In the genomic region with DNA sequence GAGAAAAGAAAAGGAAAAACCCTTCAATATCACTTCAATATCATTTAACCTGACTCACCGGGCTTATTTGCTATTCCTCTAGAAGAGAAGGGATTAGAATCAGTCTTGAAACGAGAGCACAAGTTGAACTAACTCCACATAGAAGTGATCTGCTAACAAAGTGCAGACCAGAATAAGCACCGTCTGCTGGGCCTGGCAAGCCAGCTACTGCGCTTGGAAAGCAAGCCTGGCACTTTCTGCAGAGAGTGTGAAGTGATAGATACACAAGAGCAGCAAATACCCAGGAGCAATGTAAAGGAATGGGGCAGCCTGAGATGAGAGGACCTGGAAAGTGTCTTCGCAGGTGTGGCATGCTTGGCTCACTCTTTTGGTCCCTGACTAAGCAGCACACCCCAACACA, we compare ENCODE assay signal across 21 mouse cellular contexts.
DNase-seq lines count a peak whose midpoint lies in the region; ATAC-seq and TF ChIP-seq lines count a peak whose summit lies in the region.
"Had no signal": no experiment of that assay in that cellular context is flagged by ENCODE, and none has a peak within 500 bp of the region (broad histone marks: within the 10 kb centered on the region; RNA-seq: fewer than 3 reads in every experiment).

No protein-coding gene starts in this region.

- H3K27me3 ChIP-seq in heart, postnatal 0 days (ENCODE audit: control insufficient read depth, insufficient read depth, low read length) = no peaks in the 10 kb centered on the region
- H3K27me3 ChIP-seq in heart, embryonic 11.5 days (ENCODE audit: control insufficient read depth, insufficient read depth, low read length) = no peaks in the 10 kb centered on the region
- H3K27me3 ChIP-seq: forebrain, embryonic 13.5 days; midbrain, embryonic 15.5 days; stomach, embryonic 15.5 days had no signal

- H3K27ac ChIP-seq in heart, postnatal 0 days (ENCODE audit: low read depth) = peak overlapping the region; percentile 6; the same call in 1 of the 2 replicates
- H3K27ac ChIP-seq in heart, embryonic 11.5 days (ENCODE audit: low read depth, low read length) = no peak overlapping the region
- H3K27ac ChIP-seq: forebrain, embryonic 13.5 days; hindbrain, embryonic 14.5 days; left cerebral cortex, adult 2 months; midbrain, embryonic 15.5 days; stomach, embryonic 15.5 days had no signal

- no peaks in the 10 kb centered on the region for H3K9me3 ChIP-seq in heart, postnatal 0 days (replicated peaks; ENCODE audit: control insufficient read depth, low read length)
- no peaks in the 10 kb centered on the region for H3K9me3 ChIP-seq in heart, embryonic 11.5 days (replicated peaks; ENCODE audit: control insufficient read depth, low read length)
- H3K9me3 ChIP-seq: forebrain, embryonic 13.5 days; midbrain, embryonic 15.5 days; stomach, embryonic 15.5 days had no signal

- no peak overlapping the region for H3K4me3 ChIP-seq in heart, postnatal 0 days (ENCODE audit: low read depth, low read length)
- H3K4me3 ChIP-seq in heart, embryonic 11.5 days (ENCODE audit: low read depth, low read length) = no peak overlapping the region
- H3K4me3 ChIP-seq: forebrain, embryonic 13.5 days; left cerebral cortex, adult 2 months; midbrain, embryonic 15.5 days; myocyte; stomach, embryonic 15.5 days had no signal

- TF ChIP-seq EP300 in heart, postnatal 0 days (IDR thresholded peaks at IDR 0.05; ENCODE audit: low read depth) = no peak

- H3K4me2 ChIP-seq in heart, postnatal 0 days (ENCODE audit: low read depth, low read length) = no peak overlapping the region
- H3K4me2 ChIP-seq in heart, embryonic 11.5 days = no peak overlapping the region
- H3K4me2 ChIP-seq: forebrain, embryonic 13.5 days; hindbrain, embryonic 14.5 days; midbrain, embryonic 15.5 days; stomach, embryonic 15.5 days had no signal

- 52% methylated on average over 5 of the region's 5 CpGs for WGBS in heart, postnatal 0 days
- WGBS in heart, embryonic 11.5 days (ENCODE audit: insufficient replicate concordance) = 66% methylated on average over 5 of the region's 5 CpGs

- no peak for DNase-seq in heart, postnatal 0 days (ENCODE audit: low spot score)
- peak; percentile 63 for DNase-seq in brain, adult 2 months (ENCODE audit: low read depth, low spot score)
- DNase-seq in brain, embryonic 18.5 days (ENCODE audit: low read depth, low spot score) = peak; percentile 20
- peak; percentile 43 to 64 for DNase-seq in layer of hippocampus, postnatal 36 days
- DNase-seq in lung, postnatal 36 days = no peak
- DNase-seq in ovary, postnatal 14 days (ENCODE audit: low spot score) = no peak
- DNase-seq: adrenal gland, postnatal 36 days; cerebellum, adult 9-11 months; gastrocnemius, postnatal 10 days; kidney, adult 8-10 months; kidney, postnatal 25 days; left cerebral cortex, postnatal 4 days; liver; lung, postnatal 10 days had no signal

- no peak overlapping the region for H3K9ac ChIP-seq in heart, postnatal 0 days (replicated peaks; ENCODE audit: low read depth, low read length)
- H3K9ac ChIP-seq in heart, embryonic 11.5 days (ENCODE audit: low read depth, low read length) = no peak overlapping the region
- H3K9ac ChIP-seq: forebrain, embryonic 13.5 days; hindbrain, embryonic 14.5 days; midbrain, embryonic 15.5 days; stomach, embryonic 15.5 days had no signal

- ATAC-seq in heart, postnatal 0 days (ENCODE audit: insufficient read depth, low read depth) = no peak
- no peak for ATAC-seq in heart, embryonic 11.5 days (replicated peaks; ENCODE audit: insufficient number of reproducible peaks, low FRiP score, low TSS enrichment)
- ATAC-seq: forebrain, embryonic 13.5 days; midbrain, embryonic 15.5 days had no signal

- H3K36me3 ChIP-seq in heart, postnatal 0 days (replicated peaks; ENCODE audit: control insufficient read depth, insufficient read depth, low read length) = no peaks in the 10 kb centered on the region
- no peaks in the 10 kb centered on the region for H3K36me3 ChIP-seq in heart, embryonic 11.5 days (ENCODE audit: control insufficient read depth, insufficient read depth, low read length)
- H3K36me3 ChIP-seq: midbrain, embryonic 15.5 days; stomach, embryonic 15.5 days had no signal

- peaks cover 12% of the 10 kb centered on the region; the same call in 1 of the 2 replicates for H3K4me1 ChIP-seq in heart, postnatal 0 days (ENCODE audit: control insufficient read depth, insufficient read depth)
- H3K4me1 ChIP-seq in heart, embryonic 11.5 days (ENCODE audit: control insufficient read depth, insufficient read depth, low read length) = no peaks in the 10 kb centered on the region
- H3K4me1 ChIP-seq: stomach, embryonic 15.5 days had no signal

- TF ChIP-seq CTCF in heart, postnatal 0 days (IDR thresholded peaks at IDR 0.05; ENCODE audit: low read depth) = no peak

Comparison
In these comparisons a context has a peak if more than half of its experiments do, and no peak if none do; other contexts are left out.
1. DNase-seq: peak in brain, adult 2 months (single experiment), brain, embryonic 18.5 days (single experiment) and layer of hippocampus, postnatal 36 days (2 of 2); none in heart, postnatal 0 days (single experiment), lung, postnatal 36 days (single experiment) and ovary, postnatal 14 days (single experiment).